Mouse (Mus musculus) midbrain, postnatal 0 days (tissue): ENCODE data around the gene Poc1a. TPM values are rescaled to one million over a fixed set of nuclear protein-coding genes. Genes with fewer than 3 reads are reported as not detected.

ENCODE experiments used
- ATAC-seq: fragments of 200-750 bp; cut with Nextera tagmentation; 2 replicates; pipeline ENCODE4 v1.8.0; 2017; ENCODE audit warnings: moderate number of reproducible peaks, mild to moderate bottlenecking, moderate TSS enrichment, moderate library complexity; ENCODE audit not compliant: low FRiP score
- DNase-seq: peaks from one replicate; pipeline ENCODE4 v3.0.0-alpha.2; 2015; ENCODE audit warnings: low spot score
- H3K27ac ChIP-seq: fragments of 300-500 bp; sonication (generic); 2 replicates; pipeline ENCODE4 v1.5.1; 2014; ENCODE audit warnings: low read depth, mild to moderate bottlenecking, low read length, mixed read lengths
- H3K27me3 ChIP-seq: fragments of 300-500 bp; sonication (generic); 2 replicates; pipeline ENCODE4 v1.6.1; 2014; ENCODE audit warnings: low read length, control low read depth, mixed read lengths; ENCODE audit not compliant: insufficient read depth
- H3K36me3 ChIP-seq: fragments of 300-500 bp; sonication (generic); 2 replicates; pipeline ENCODE4 v1.6.1; 2014; ENCODE audit warnings: low read length, control low read depth, mixed read lengths; ENCODE audit not compliant: insufficient read depth
- H3K4me1 ChIP-seq: fragments of 300-500 bp; sonication (generic); 2 replicates; pipeline ENCODE4 v1.6.1; 2014; ENCODE audit warnings: mild to moderate bottlenecking, control low read depth, antibody characterized with exemption, low read length, mixed read lengths; ENCODE audit not compliant: insufficient read depth
- H3K4me2 ChIP-seq: fragments of 300-500 bp; sonication (generic); 2 replicates; pipeline ENCODE4 v1.6.1; 2014; ENCODE audit warnings: low read depth, mild to moderate bottlenecking, low read length, mixed read lengths; ENCODE audit not compliant: poor library complexity, severe bottlenecking
- H3K4me3 ChIP-seq: fragments of 300-500 bp; sonication (generic); 2 replicates; pipeline ENCODE4 v1.5.1; 2014; ENCODE audit warnings: low read depth, mild to moderate bottlenecking, low read length, moderate library complexity
- H3K9ac ChIP-seq: fragments of 300-500 bp; sonication (generic); replicated peaks from 2 replicates; pipeline ENCODE4 v1.6.1; 2014; ENCODE audit warnings: mild to moderate bottlenecking, low read length, moderate library complexity, mixed read lengths; ENCODE audit not compliant: poor library complexity, severe bottlenecking
- H3K9me3 ChIP-seq: fragments of 300-500 bp; sonication (generic); 2 replicates; pipeline ENCODE4 v1.6.1; 2016; ENCODE audit warnings: low read length, control low read depth
- CTCF ChIP-seq: IDR thresholded peaks from 2 replicates; pipeline ENCODE4 v1.5.1; 2016; ENCODE audit warnings: antibody characterized with exemption, mild to moderate bottlenecking
- WGBS: fragments of 180-500 bp; shearing (Covaris S2); extraction: QIAGEN DNeasy Blood & Tissue Kit; methylation state at CpG from one replicate; pipeline ENCODE4 v1.1.7; 2014; 5-methylcytosine and 5-hydroxymethylcytosine counted together
- polyA plus RNA-seq: library from polyadenylated mRNA; unstranded; fragments of >200 nt; fragmentation: Nextera tagmentation; extraction: Ambion mirVana; gene quantifications from 2 replicates; pipeline ENCODE4 v1.2.1, GENCODE M21; 2015
- total RNA-seq: library from RNA; depleted of rRNA; stranded (reverse); fragments of >200 nt; gene quantifications from 2 replicates; pipeline ENCODE4 v1.2.3, GENCODE M21; 2014

Poc1a gene
- total and polyA plus RNA-seq, 2 experiments from 2014 or later, result 6.5 to 9.8 TPM

- H3K4me1 ChIP-seq, result peaks cover 18% of the 10 kb centered on the region
- no peak overlapping the region for H3K9ac ChIP-seq
- no peak overlapping the region for H3K4me3 ChIP-seq
- DNase-seq (no peak), ATAC-seq (no peak)
- TF ChIP-seq CTCF, result no peak
- 88% methylated on average over 7 of the region's 7 CpGs for WGBS
- H3K27ac ChIP-seq, result no peak overlapping the region
- no peak overlapping the region for H3K4me2 ChIP-seq
- H3K9me3 ChIP-seq, result no peaks in the 10 kb centered on the region
- no peaks in the 10 kb centered on the region for H3K27me3 ChIP-seq
- H3K36me3 ChIP-seq, result peaks cover 49% of the 10 kb centered on the region
Measured at GRCm38 (mm10) chr9:106373973-106374372, 93.1 kb downstream of the Poc1a start.

DNA sequence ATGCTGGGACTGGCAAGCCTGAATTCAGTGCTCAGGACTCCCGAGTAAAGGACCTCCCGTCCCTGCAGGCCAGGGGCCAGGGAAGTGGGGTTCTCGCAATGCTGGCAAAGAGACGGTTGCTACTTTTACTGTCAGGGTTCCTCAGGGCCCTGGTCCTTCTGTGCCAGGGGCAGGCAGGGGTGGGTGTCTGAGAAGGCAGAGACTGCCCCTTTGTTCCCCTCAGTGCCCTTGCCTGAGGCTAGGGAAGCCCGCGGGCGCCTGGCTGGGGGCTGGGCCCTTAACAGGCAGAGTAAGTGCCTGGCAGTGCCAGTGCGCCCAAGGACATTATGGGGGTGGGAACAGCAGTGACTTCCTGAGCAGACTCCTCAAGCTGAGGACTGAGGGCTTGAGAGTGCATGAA is 96.4 kb downstream of the Poc1a start:
- Histone ChIP-seq H3K4me1 (no peaks in the 10 kb centered on the region), H3K4me2 (no peak overlapping the region), H3K27ac (no peak overlapping the region), H3K27me3 (no peaks in the 10 kb centered on the region), H3K36me3 (peaks cover 40% of the 10 kb centered on the region), H3K9me3 (no peaks in the 10 kb centered on the region), H3K4me3 (no peak overlapping the region), H3K9ac (no peak overlapping the region)
- DNase-seq (no peak), ATAC-seq (no peak)
- WGBS, result 86% methylated on average over 8 of the region's 8 CpGs
- TF ChIP-seq CTCF, result no peak

DNA sequence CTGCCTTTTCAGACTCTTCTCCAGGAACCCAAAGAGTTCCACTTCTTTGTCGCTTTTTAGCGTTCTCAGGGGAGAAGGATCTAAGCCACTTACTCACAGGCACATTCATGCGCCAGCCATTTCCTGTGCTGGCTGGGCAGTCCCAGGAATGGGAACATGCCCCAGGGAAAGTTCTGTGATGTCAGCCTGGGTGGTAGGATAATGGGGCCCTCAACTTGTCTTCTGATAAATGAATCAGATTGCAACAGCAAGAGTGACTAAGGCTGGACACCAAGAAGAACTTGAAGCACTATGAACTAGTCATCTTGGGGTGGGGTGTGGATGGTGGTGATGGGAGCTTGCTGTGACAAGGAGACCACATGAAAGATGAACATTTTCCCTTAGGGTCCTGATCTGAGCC is 97.2 kb downstream of the Poc1a start:
- Histone ChIP-seq H3K27me3 (no peaks in the 10 kb centered on the region), H3K4me1 (no peaks in the 10 kb centered on the region), H3K36me3 (peaks cover 35% of the 10 kb centered on the region), H3K27ac (no peak overlapping the region), H3K9me3 (no peaks in the 10 kb centered on the region), H3K4me2 (no peak overlapping the region), H3K9ac (no peak overlapping the region), H3K4me3 (no peak overlapping the region)
- ATAC-seq (no peak), DNase-seq (no peak)
- WGBS, result 76% methylated on average over 3 of the region's 3 CpGs
- no peak for TF ChIP-seq CTCF

GRCm38 (mm10) chr9:106378753-106379152 is 97.9 kb downstream of the Poc1a start:
- no peak overlapping the region for H3K4me2 ChIP-seq
- no peaks in the 10 kb centered on the region for H3K27me3 ChIP-seq
- no peak overlapping the region for H3K4me3 ChIP-seq
- DNase-seq (no peak), ATAC-seq (no peak)
- H3K9me3 ChIP-seq, result no peaks in the 10 kb centered on the region
- 75% methylated on average over 9 of the region's 9 CpGs for WGBS
- H3K9ac ChIP-seq, result no peak overlapping the region
- TF ChIP-seq CTCF, result no peak
- H3K36me3 ChIP-seq, result peaks cover 28% of the 10 kb centered on the region
- no peak overlapping the region for H3K27ac ChIP-seq
- no peaks in the 10 kb centered on the region for H3K4me1 ChIP-seq

- H3K4me2 ChIP-seq, result no peak overlapping the region
- H3K9me3 ChIP-seq, result 0 out of 2 replicates have a peak, but pooled peaks cover 4% of the 10 kb centered on the region
- 75% methylated on average over 12 of the region's 12 CpGs for WGBS
- no peaks in the 10 kb centered on the region for H3K27me3 ChIP-seq
- no peaks in the 10 kb centered on the region for H3K36me3 ChIP-seq
- H3K4me3 ChIP-seq, result no peak overlapping the region
- H3K27ac ChIP-seq, result no peak overlapping the region
- no peaks in the 10 kb centered on the region for H3K4me1 ChIP-seq
- no peak for ATAC-seq
- no peak overlapping the region for H3K9ac ChIP-seq
- TF ChIP-seq CTCF, result no peak
- no peak for DNase-seq
Measured at GRCm38 (mm10) chr9:106386181-106386864, 105.5 kb downstream of the Poc1a start.

DNA sequence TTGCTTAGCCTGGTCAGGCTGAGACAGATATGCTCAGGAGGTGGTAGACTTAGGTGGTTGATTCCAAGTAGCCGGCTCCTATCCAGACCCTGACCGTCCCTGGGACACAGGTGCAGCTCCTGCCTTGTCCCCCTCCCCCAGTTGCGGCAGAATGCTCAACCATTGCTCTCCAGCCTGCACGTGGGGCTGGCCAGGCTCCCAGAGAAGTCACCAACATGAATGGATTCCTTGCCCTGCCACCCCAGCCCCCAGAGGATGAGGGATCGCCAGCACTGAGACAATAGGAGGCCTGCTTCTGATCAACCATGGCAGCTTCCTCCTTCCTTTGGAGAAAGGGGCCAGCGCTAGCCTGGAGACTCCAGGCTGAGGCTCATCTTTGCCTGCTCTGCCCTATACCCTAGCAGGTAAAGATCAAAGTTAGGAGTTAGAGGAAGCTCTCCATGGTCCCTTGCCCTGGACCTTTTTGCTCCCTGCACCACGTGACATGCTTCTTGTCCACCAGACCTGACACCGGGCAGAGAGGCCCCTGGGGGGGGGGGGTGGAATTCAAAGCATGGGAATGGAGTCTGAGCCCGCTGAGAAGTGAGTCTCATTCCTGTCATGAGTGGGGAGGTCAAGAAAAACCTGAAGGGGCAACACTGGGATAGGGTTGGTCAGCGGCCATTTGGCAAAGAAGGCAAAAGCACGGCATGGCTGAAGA is 112.1 kb downstream of the Poc1a start:
- 66% methylated on average over 11 of the region's 11 CpGs for WGBS
- no peak for DNase-seq

More for the DNA sequence above, 112.1 kb downstream of the Poc1a start:
- Histone ChIP-seq H3K27ac (no peak overlapping the region), H3K36me3 (no peaks in the 10 kb centered on the region), H3K4me3 (no peak overlapping the region), H3K27me3 (no peaks in the 10 kb centered on the region), H3K4me2 (no peak overlapping the region), H3K4me1 (peaks cover 8% of the 10 kb centered on the region; the same call in 1 of the 2 replicates), H3K9me3 (0 out of 2 replicates have a peak, but pooled peaks cover 4% of the 10 kb centered on the region), H3K9ac (no peak overlapping the region)
- ATAC-seq, result no peak
- TF ChIP-seq CTCF, result no peak
